Mouse (Mus musculus) liver, embryonic 12.5 days (tissue): ENCODE data around the gene Slc5a10. TPM values are rescaled to one million over a fixed set of nuclear protein-coding genes. Genes with fewer than 3 reads are reported as not detected.
"Not testable (repeated sequence)": the region's sequence is repeated elsewhere in the genome, so short reads cannot be mapped to it uniquely, and the experiment has no call there.

Source experiments
- ATAC-seq: fragments of 200-750 bp; cut with Nextera tagmentation; 2 replicates; pipeline ENCODE4 v1.8.0; 2017; ENCODE audit warnings: moderate number of reproducible peaks, mild to moderate bottlenecking, moderate library complexity
- H3K27ac ChIP-seq: fragments of 300-500 bp; sonication (generic); 2 replicates; pipeline ENCODE4 v1.5.1; 2016; ENCODE audit warnings: mild to moderate bottlenecking
- H3K27me3 ChIP-seq: fragments of 300-500 bp; sonication (generic); replicated peaks from 2 replicates; pipeline ENCODE4 v1.6.1; 2016; ENCODE audit warnings: mild to moderate bottlenecking, moderate library complexity
- H3K36me3 ChIP-seq: fragments of 300-500 bp; sonication (generic); 2 replicates; pipeline ENCODE4 v1.6.1; 2016; ENCODE audit warnings: mild to moderate bottlenecking, moderate library complexity
- H3K4me1 ChIP-seq: fragments of 300-500 bp; sonication (generic); 2 replicates; pipeline ENCODE4 v1.6.1; 2016
- H3K4me2 ChIP-seq: fragments of 300-500 bp; sonication (generic); 2 replicates; pipeline ENCODE4 v1.6.1; 2016; ENCODE audit warnings: mild to moderate bottlenecking, moderate library complexity
- H3K4me3 ChIP-seq: fragments of 300-500 bp; sonication (generic); 2 replicates; pipeline ENCODE4 v1.5.1; 2016; ENCODE audit warnings: mild to moderate bottlenecking, moderate library complexity
- H3K9ac ChIP-seq: fragments of 300-500 bp; sonication (generic); 2 replicates; pipeline ENCODE4 v1.6.1; 2016; ENCODE audit warnings: mild to moderate bottlenecking, moderate library complexity
- H3K9me3 ChIP-seq: fragments of 300-500 bp; sonication (generic); replicated peaks from 2 replicates; pipeline ENCODE4 v1.6.1; 2016; ENCODE audit warnings: mild to moderate bottlenecking, moderate library complexity
- WGBS: fragments of 180-500 bp; shearing (Covaris S2); methylation state at CpG from one replicate; pipeline ENCODE4 v1.1.7; 2016; ENCODE audit not compliant: insufficient replicate concordance; 5-methylcytosine and 5-hydroxymethylcytosine counted together
- polyA plus RNA-seq: library from polyadenylated mRNA; unstranded; fragments of >200 nt; fragmentation: Nextera tagmentation; extraction: Ambion mirVana; gene quantifications from 2 replicates; pipeline ENCODE4 v1.2.1, GENCODE M21; 2016

The Slc5a10 gene
- polyA plus RNA-seq, 1 experiment from 2014 or later = not detected

GRCm38 (mm10) chr11:61644576-61645326 is 75.9 kb downstream of the Slc5a10 start:
- no peak overlapping the region for H3K9ac ChIP-seq
- H3K27me3 ChIP-seq = peaks cover 25% of the 10 kb centered on the region
- no peak overlapping the region for H3K27ac ChIP-seq
- 67% methylated on average over 11 of the region's 11 CpGs for WGBS
- H3K4me1 ChIP-seq = no peaks in the 10 kb centered on the region
- H3K4me3 ChIP-seq = no peak overlapping the region
- no peak overlapping the region for H3K4me2 ChIP-seq
- H3K9me3 ChIP-seq = no peaks in the 10 kb centered on the region
- H3K36me3 ChIP-seq = no peaks in the 10 kb centered on the region
- no peak for ATAC-seq

GRCm38 (mm10) chr11:61643184-61643961 is 77.3 kb downstream of the Slc5a10 start:
- Histone ChIP-seq H3K36me3 (no peaks in the 10 kb centered on the region), H3K9ac (no peak overlapping the region), H3K4me3 (no peak overlapping the region), H3K4me1 (no peaks in the 10 kb centered on the region), H3K27ac (no peak overlapping the region), H3K9me3 (no peaks in the 10 kb centered on the region), H3K27me3 (peaks cover 28% of the 10 kb centered on the region), H3K4me2 (no peak overlapping the region)
- 70% methylated on average over 5 of the region's 5 CpGs for WGBS
- ATAC-seq = no peak

GRCm38 (mm10) chr11:61642106-61642505 is 78.5 kb downstream of the Slc5a10 start:
- H3K27me3 ChIP-seq = peaks cover 25% of the 10 kb centered on the region
- no peak overlapping the region for H3K27ac ChIP-seq
- no peak overlapping the region for H3K4me3 ChIP-seq
- no peaks in the 10 kb centered on the region for H3K4me1 ChIP-seq
- WGBS = 49% methylated on average over 7 of the region's 7 CpGs
- ATAC-seq = no peak
- H3K9ac ChIP-seq = no peak overlapping the region
- H3K9me3 ChIP-seq = no peaks in the 10 kb centered on the region
- H3K4me2 ChIP-seq = no peak overlapping the region
- H3K36me3 ChIP-seq = no peaks in the 10 kb centered on the region

DNA sequence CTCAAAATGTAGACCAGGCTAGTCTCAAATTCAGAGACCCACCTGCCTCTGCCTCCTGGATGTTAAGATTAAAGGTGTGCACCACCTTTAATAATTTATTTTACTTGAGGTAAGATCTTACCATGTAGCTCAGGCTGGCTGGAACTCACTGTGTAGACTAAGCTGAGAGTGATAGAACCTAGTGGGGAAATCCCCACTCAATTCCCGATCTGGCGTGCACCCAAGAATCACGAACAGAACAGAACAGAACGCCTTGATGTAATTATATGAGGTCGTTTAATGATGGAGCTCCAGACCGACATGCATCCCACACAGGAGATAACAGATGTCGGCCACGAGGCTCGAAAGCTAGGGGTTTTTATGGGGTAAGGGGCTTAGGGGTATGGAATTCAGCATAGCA is 80.0 kb downstream of the Slc5a10 start:
- 67% methylated on average over 9 of the region's 9 CpGs for WGBS

DNA sequence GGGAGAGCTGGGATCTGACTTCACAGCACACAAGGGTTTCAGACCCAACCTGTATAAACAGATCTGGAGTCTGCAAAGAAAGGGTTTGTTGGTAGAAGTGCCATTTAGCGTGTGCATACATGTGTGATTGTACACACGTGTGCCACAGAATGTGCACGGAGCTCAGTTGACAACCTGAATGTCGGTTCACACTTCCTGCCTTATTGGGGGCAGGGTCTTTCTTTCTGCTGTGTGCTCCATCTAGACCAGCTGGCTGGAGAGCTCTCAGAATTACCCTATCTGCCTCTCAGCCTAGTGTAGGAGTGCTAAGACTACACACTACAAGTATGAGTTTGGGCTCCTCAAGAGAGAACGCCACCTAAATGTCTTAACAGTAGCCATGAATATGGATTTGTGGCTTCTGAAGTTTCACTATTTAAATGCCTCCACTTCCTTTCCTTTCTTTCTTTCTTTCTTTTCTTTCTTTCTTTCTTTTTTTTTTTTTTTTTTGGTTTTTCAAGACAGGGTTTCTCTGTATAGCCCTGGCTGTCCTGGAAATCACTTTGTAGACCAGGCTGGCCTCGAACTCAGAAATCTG is 80.9 kb downstream of the Slc5a10 start:
- WGBS = 70% methylated on average over 6 of the region's 6 CpGs
- Histone ChIP-seq H3K4me2 (no peak overlapping the region), H3K4me1 (no peaks in the 10 kb centered on the region), H3K9ac (no peak overlapping the region), H3K27ac (no peak overlapping the region), H3K9me3 (no peaks in the 10 kb centered on the region), H3K4me3 (no peak overlapping the region), H3K36me3 (no peaks in the 10 kb centered on the region), H3K27me3 (peaks cover 29% of the 10 kb centered on the region)
- ATAC-seq = no peak

More for the DNA sequence above, 80.0 kb downstream of the Slc5a10 start:
- H3K4me1 ChIP-seq, H3K36me3 ChIP-seq, H3K4me3 ChIP-seq, ATAC-seq, H3K9ac ChIP-seq, H3K27ac ChIP-seq, H3K9me3 ChIP-seq, H3K4me2 ChIP-seq: not testable (repeated sequence)
- peaks cover 25% of the 10 kb centered on the region for H3K27me3 ChIP-seq

- H3K9me3 ChIP-seq = no peaks in the 10 kb centered on the region
- 26% methylated on average over 12 of the region's 12 CpGs for WGBS
- H3K4me1 ChIP-seq = no peaks in the 10 kb centered on the region
- H3K9ac ChIP-seq = no peak overlapping the region
- ATAC-seq = no peak
- no peaks in the 10 kb centered on the region for H3K36me3 ChIP-seq
- peaks cover 35% of the 10 kb centered on the region for H3K27me3 ChIP-seq
- H3K4me2 ChIP-seq = no peak overlapping the region
- H3K27ac ChIP-seq = no peak overlapping the region
- no peak overlapping the region for H3K4me3 ChIP-seq
Observed at GRCm38 (mm10) chr11:61638764-61639536, 81.7 kb downstream of the Slc5a10 start.

GRCm38 (mm10) chr11:61637856-61638255 is 82.8 kb downstream of the Slc5a10 start:
- H3K4me1 ChIP-seq = no peaks in the 10 kb centered on the region
- no peak for ATAC-seq
- WGBS = 60% methylated on average over 3 of the region's 3 CpGs
- H3K9me3 ChIP-seq = no peaks in the 10 kb centered on the region
- H3K4me3 ChIP-seq = no peak overlapping the region
- H3K27me3 ChIP-seq = peaks cover 42% of the 10 kb centered on the region
- no peak overlapping the region for H3K4me2 ChIP-seq
- H3K27ac ChIP-seq = no peak overlapping the region
- H3K36me3 ChIP-seq = no peaks in the 10 kb centered on the region
- H3K9ac ChIP-seq = no peak overlapping the region

DNA sequence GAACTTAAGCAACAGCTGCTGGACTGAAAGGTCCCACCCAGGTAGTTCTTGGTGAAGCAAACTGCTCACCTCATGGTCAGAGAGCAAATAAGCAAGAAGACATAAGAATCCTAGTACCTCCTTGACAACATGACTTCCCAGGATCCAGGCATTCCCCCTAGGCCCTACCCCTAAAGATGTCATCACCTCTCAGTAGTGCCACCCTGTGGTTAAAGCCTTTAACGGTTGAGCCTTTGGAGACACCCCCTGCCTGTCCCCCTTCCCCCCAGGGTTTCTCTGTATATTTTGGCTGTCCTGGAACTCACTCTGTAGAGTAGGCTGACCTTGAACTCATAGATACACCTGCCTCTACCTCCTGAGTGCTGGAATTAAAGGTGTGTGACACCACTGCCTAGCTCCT is 83.2 kb downstream of the Slc5a10 start:
- Histone ChIP-seq H3K9ac (no peak overlapping the region), H3K36me3 (no peaks in the 10 kb centered on the region), H3K27me3 (peaks cover 42% of the 10 kb centered on the region), H3K4me1 (no peaks in the 10 kb centered on the region), H3K27ac (no peak overlapping the region), H3K9me3 (no peaks in the 10 kb centered on the region), H3K4me3 (no peak overlapping the region), H3K4me2 (no peak overlapping the region)
- no peak for ATAC-seq
- WGBS = 55% methylated on average over 1 of the region's 1 CpGs

DNA sequence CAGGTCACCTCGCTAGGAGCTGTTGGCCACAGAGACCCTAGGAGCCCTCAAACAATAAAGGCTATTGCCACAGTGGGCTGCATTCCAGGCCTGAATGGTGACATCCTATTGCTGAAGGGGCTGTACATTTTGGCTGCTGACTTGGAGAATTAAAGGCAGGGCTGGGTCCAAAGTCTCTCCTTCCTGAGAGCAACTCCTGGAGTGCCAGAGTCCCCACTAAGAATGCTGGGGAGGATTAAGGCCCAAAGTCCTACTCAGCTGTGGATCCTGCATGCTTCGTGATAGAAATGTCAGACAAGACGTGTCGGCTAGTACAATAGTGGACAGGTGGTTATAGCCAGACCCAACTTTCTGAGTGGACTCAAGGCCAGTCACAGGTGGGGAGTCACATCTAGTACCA is 84.3 kb downstream of the Slc5a10 start:
- H3K36me3 ChIP-seq, H3K27ac ChIP-seq, ATAC-seq, H3K4me1 ChIP-seq, H3K4me3 ChIP-seq, H3K9ac ChIP-seq, H3K9me3 ChIP-seq, H3K4me2 ChIP-seq: not testable (repeated sequence)
- 66% methylated on average over 3 of the region's 4 CpGs for WGBS
- peaks cover 42% of the 10 kb centered on the region for H3K27me3 ChIP-seq

- Histone ChIP-seq H3K9me3 (0 out of 2 replicates have a peak, but pooled peaks cover 3% of the 10 kb centered on the region), H3K4me1 (no peaks in the 10 kb centered on the region), H3K27me3 (peaks cover 38% of the 10 kb centered on the region; the same call in 1 of the 2 replicates), H3K4me3 (no peak overlapping the region), H3K27ac (no peak overlapping the region), H3K9ac (no peak overlapping the region), H3K4me2 (no peak overlapping the region), H3K36me3 (no peaks in the 10 kb centered on the region)
- 45% methylated on average over 3 of the region's 3 CpGs for WGBS
- no peak for ATAC-seq
Observed at GRCm38 (mm10) chr11:61629621-61630020, 91.0 kb downstream of the Slc5a10 start.

GRCm38 (mm10) chr11:61626509-61626908 is 94.1 kb downstream of the Slc5a10 start:
- Histone ChIP-seq H3K4me2 (no peak overlapping the region), H3K4me1 (no peaks in the 10 kb centered on the region), H3K27ac (no peak overlapping the region), H3K9ac (no peak overlapping the region), H3K4me3 (no peak overlapping the region), H3K36me3 (no peaks in the 10 kb centered on the region), H3K9me3 (0 out of 2 replicates have a peak, but pooled peaks cover 3% of the 10 kb centered on the region), H3K27me3 (peaks cover 42% of the 10 kb centered on the region)
- 57% methylated on average over 1 of the region's 1 CpGs for WGBS
- no peak for ATAC-seq
